Mouse (Mus musculus) liver, embryonic 15.5 days (tissue): ENCODE measurements around the gene Lamtor1. TPM values are rescaled to one million over a fixed set of nuclear protein-coding genes. Genes with fewer than 3 reads are reported as not detected.
A peak's percentile ranks its signal among the peaks of the same experiment; 100 is the strongest.
"Not testable (repeated sequence)": the region's sequence is repeated elsewhere in the genome, so short reads cannot be mapped to it uniquely, and the experiment has no call there.

Source experiments
- ATAC-seq: fragments of 200-750 bp; cut with Nextera tagmentation; 2 replicates; pipeline ENCODE4 v1.8.0; 2017; ENCODE audit warnings: moderate number of reproducible peaks, mild to moderate bottlenecking, moderate library complexity; ENCODE audit not compliant: insufficient read depth
- H3K27ac ChIP-seq: fragments of 300-500 bp; sonication (generic); replicated peaks from 2 replicates; pipeline ENCODE4 v1.5.1; 2015; ENCODE audit warnings: mild to moderate bottlenecking, inconsistent platforms
- H3K27me3 ChIP-seq: fragments of 300-500 bp; sonication (generic); 2 replicates; pipeline ENCODE4 v1.6.1; 2015; ENCODE audit warnings: mild to moderate bottlenecking, inconsistent platforms
- H3K36me3 ChIP-seq: fragments of 300-500 bp; sonication (generic); replicated peaks from 2 replicates; pipeline ENCODE4 v1.6.1; 2015; ENCODE audit warnings: moderate library complexity, mild to moderate bottlenecking, inconsistent platforms
- H3K4me1 ChIP-seq: fragments of 300-500 bp; sonication (generic); replicated peaks from 2 replicates; pipeline ENCODE4 v1.6.1; 2015; ENCODE audit warnings: inconsistent platforms
- H3K4me2 ChIP-seq: fragments of 300-500 bp; sonication (generic); 2 replicates; pipeline ENCODE4 v1.6.1; 2015; ENCODE audit warnings: moderate library complexity, mild to moderate bottlenecking, inconsistent platforms
- H3K4me3 ChIP-seq: fragments of 300-500 bp; sonication (generic); replicated peaks from 2 replicates; pipeline ENCODE4 v1.5.1; 2015; ENCODE audit warnings: mild to moderate bottlenecking, inconsistent platforms
- H3K9ac ChIP-seq: fragments of 300-500 bp; sonication (generic); 2 replicates; pipeline ENCODE4 v1.6.1; 2015; ENCODE audit warnings: moderate library complexity, mild to moderate bottlenecking, inconsistent platforms
- H3K9me3 ChIP-seq: fragments of 300-500 bp; sonication (generic); replicated peaks from 2 replicates; pipeline ENCODE4 v1.6.1; 2016; ENCODE audit warnings: inconsistent platforms
- WGBS: fragments of 180-500 bp; shearing (Covaris S2); methylation state at CpG from one replicate; pipeline ENCODE4 v1.1.7; 2015; ENCODE audit warnings: mixed read lengths; ENCODE audit not compliant: insufficient replicate concordance; 5-methylcytosine and 5-hydroxymethylcytosine counted together
- polyA plus RNA-seq: library from polyadenylated mRNA; unstranded; fragments of >200 nt; fragmentation: Nextera tagmentation; extraction: Ambion mirVana; gene quantifications from 2 replicates; pipeline ENCODE4 v1.2.1, GENCODE M21; 2015

Gene Lamtor1
- polyA plus RNA-seq, 1 experiment from 2014 or later, result 69.0 TPM

- H3K27me3 ChIP-seq, result no peaks in the 10 kb centered on the region
- H3K4me1 ChIP-seq, result peaks cover 37% of the 10 kb centered on the region
- 84% methylated on average over 10 of the region's 10 CpGs for WGBS
- H3K36me3 ChIP-seq, result peaks cover 21% of the 10 kb centered on the region
- H3K4me3 ChIP-seq, result no peak overlapping the region
- H3K27ac ChIP-seq, result no peak overlapping the region
- H3K9me3 ChIP-seq, result no peaks in the 10 kb centered on the region
- no peak for ATAC-seq
- no peak overlapping the region for H3K4me2 ChIP-seq
- no peak overlapping the region for H3K9ac ChIP-seq
Observed at GRCm38 (mm10) chr7:101901969-101902368, 3.7 kb upstream of the Lamtor1 start.

GRCm38 (mm10) chr7:101902846-101903245 is 2.9 kb upstream of the Lamtor1 start:
- Histone ChIP-seq H3K4me2 (no peak overlapping the region), H3K9me3 (no peaks in the 10 kb centered on the region), H3K27me3 (no peaks in the 10 kb centered on the region), H3K4me1 (peaks cover 36% of the 10 kb centered on the region), H3K27ac (no peak overlapping the region), H3K36me3 (peaks cover 20% of the 10 kb centered on the region), H3K9ac (no peak overlapping the region), H3K4me3 (no peak overlapping the region)
- no peak for ATAC-seq

- Histone ChIP-seq H3K4me1 (peaks cover 36% of the 10 kb centered on the region), H3K36me3 (peaks cover 24% of the 10 kb centered on the region), H3K4me3 (peak within 1 kb of the TSS; percentile 83), H3K9me3 (no peaks in the 10 kb centered on the region), H3K27me3 (no peaks in the 10 kb centered on the region), H3K9ac (peak within 1 kb of the TSS; percentile 89), H3K4me2 (peak within 1 kb of the TSS; percentile 86), H3K27ac (peak within 1 kb of the TSS; percentile 94)
- no peak for ATAC-seq
- 5% methylated on average over 11 of the region's 11 CpGs for WGBS
Observed at GRCm38 (mm10) chr7:101906287-101906681, 580 bp downstream of the Lamtor1 start, which contains the start of gene Tomt. Gene Tomt, minus strand, starts transcription at chr7:101906359.

GRCm38 (mm10) chr7:101906696-101907095 is 992 bp downstream of the Lamtor1 start:
- 25% methylated on average over 8 of the region's 8 CpGs for WGBS
- peak overlapping the region; percentile 83 for H3K4me3 ChIP-seq
- no peak for ATAC-seq
- peaks cover 36% of the 10 kb centered on the region for H3K4me1 ChIP-seq
- H3K27ac ChIP-seq, result peak overlapping the region; percentile 94
- peak overlapping the region; percentile 86 for H3K4me2 ChIP-seq
- H3K9ac ChIP-seq, result peak overlapping the region; percentile 89
- H3K9me3 ChIP-seq, result no peaks in the 10 kb centered on the region
- H3K36me3 ChIP-seq, result peaks cover 28% of the 10 kb centered on the region
- no peaks in the 10 kb centered on the region for H3K27me3 ChIP-seq

GRCm38 (mm10) chr7:101908367-101908766 is 2.7 kb downstream of the Lamtor1 start:
- 34% methylated on average over 4 of the region's 4 CpGs for WGBS
- no peak overlapping the region for H3K4me3 ChIP-seq
- H3K27ac ChIP-seq, result peak overlapping the region; percentile 42
- H3K27me3 ChIP-seq, result no peaks in the 10 kb centered on the region
- ATAC-seq, result no peak
- H3K4me1 ChIP-seq, result peaks cover 36% of the 10 kb centered on the region
- peak overlapping the region; percentile 35; the same call in 1 of the 2 replicates for H3K4me2 ChIP-seq
- no peak overlapping the region for H3K9ac ChIP-seq
- no peaks in the 10 kb centered on the region for H3K9me3 ChIP-seq
- H3K36me3 ChIP-seq, result peaks cover 38% of the 10 kb centered on the region

- no peak overlapping the region for H3K4me2 ChIP-seq
- H3K4me3 ChIP-seq, result no peak overlapping the region
- ATAC-seq, result no peak
- no peak overlapping the region for H3K27ac ChIP-seq
- no peak overlapping the region for H3K9ac ChIP-seq
- H3K9me3 ChIP-seq, result no peaks in the 10 kb centered on the region
- H3K27me3 ChIP-seq, result no peaks in the 10 kb centered on the region
- H3K4me1 ChIP-seq, result peaks cover 30% of the 10 kb centered on the region
- peaks cover 51% of the 10 kb centered on the region for H3K36me3 ChIP-seq
- WGBS, result 72% methylated on average over 4 of the region's 4 CpGs
Observed at GRCm38 (mm10) chr7:101910138-101910537, 4.4 kb downstream of the Lamtor1 start.

- Histone ChIP-seq H3K36me3 (peaks cover 51% of the 10 kb centered on the region), H3K9me3 (no peaks in the 10 kb centered on the region)
Observed at GRCm38 (mm10) chr7:101911982-101912381, 6.3 kb downstream of the Lamtor1 start.

GRCm38 (mm10) chr7:101918071-101918470 is 12.4 kb downstream of the Lamtor1 start:
- no peaks in the 10 kb centered on the region for H3K4me1 ChIP-seq
- peaks cover 16% of the 10 kb centered on the region for H3K36me3 ChIP-seq
- WGBS, result 16% methylated on average over 1 of the region's 1 CpGs
- H3K9ac ChIP-seq, result no peak overlapping the region
- H3K27ac ChIP-seq, result no peak overlapping the region
- H3K4me3 ChIP-seq, result no peak overlapping the region
- no peak for ATAC-seq
- H3K27me3 ChIP-seq, result no peaks in the 10 kb centered on the region
- H3K4me2 ChIP-seq, result no peak overlapping the region
- no peaks in the 10 kb centered on the region for H3K9me3 ChIP-seq

More at GRCm38 (mm10) chr7:101911982-101912381, 6.3 kb downstream of the Lamtor1 start:
- Histone ChIP-seq H3K27me3 (no peaks in the 10 kb centered on the region), H3K9ac (no peak overlapping the region), H3K4me2 (no peak overlapping the region), H3K4me3 (no peak overlapping the region), H3K4me1 (peaks cover 21% of the 10 kb centered on the region), H3K27ac (no peak overlapping the region)
- 61% methylated on average over 3 of the region's 3 CpGs for WGBS
- ATAC-seq, result no peak

GRCm38 (mm10) chr7:101925892-101926291 is 20.2 kb downstream of the Lamtor1 start:
- not testable (repeated sequence) for ATAC-seq, H3K9me3 ChIP-seq, H3K4me2 ChIP-seq, H3K4me3 ChIP-seq, H3K27me3 ChIP-seq, H3K4me1 ChIP-seq, H3K36me3 ChIP-seq, H3K9ac ChIP-seq, H3K27ac ChIP-seq

GRCm38 (mm10) chr7:101928093-101928492 is 22.4 kb downstream of the Lamtor1 start:
- 68% methylated on average over 3 of the region's 3 CpGs for WGBS
- ATAC-seq, result no peak
- Histone ChIP-seq H3K27me3 (no peaks in the 10 kb centered on the region), H3K4me2 (no peak overlapping the region), H3K4me3 (no peak overlapping the region), H3K27ac (no peak overlapping the region), H3K4me1 (peaks cover 14% of the 10 kb centered on the region), H3K9ac (no peak overlapping the region), H3K9me3 (no peaks in the 10 kb centered on the region), H3K36me3 (no peaks in the 10 kb centered on the region)

GRCm38 (mm10) chr7:101932551-101932950 is 26.8 kb downstream of the Lamtor1 start:
- Histone ChIP-seq H3K9ac (no peak overlapping the region), H3K4me1 (peaks cover 41% of the 10 kb centered on the region), H3K9me3 (no peaks in the 10 kb centered on the region), H3K27ac (0 out of 2 replicates have a peak overlapping the region, but pooled peaks have one; percentile 95), H3K4me3 (peak overlapping the region; percentile 94; the same call in 1 of the 2 replicates), H3K27me3 (no peaks in the 10 kb centered on the region), H3K4me2 (peak overlapping the region; percentile 84), H3K36me3 (peaks cover 14% of the 10 kb centered on the region)
- ATAC-seq, result no peak
- WGBS, result 68% methylated on average over 1 of the region's 1 CpGs

GRCm38 (mm10) chr7:101933300-101933699 is 27.6 kb downstream of the Lamtor1 start:
- Histone ChIP-seq H3K4me1 (peaks cover 45% of the 10 kb centered on the region), H3K36me3 (peaks cover 19% of the 10 kb centered on the region), H3K9me3 (no peaks in the 10 kb centered on the region), H3K4me2 (peak overlapping the region; percentile 84), H3K27me3 (no peaks in the 10 kb centered on the region), H3K27ac (peak overlapping the region; percentile 95), H3K4me3 (peak overlapping the region; percentile 94), H3K9ac (peak overlapping the region; percentile 91)
- WGBS, result 3% methylated on average over 15 of the region's 15 CpGs
- peak; percentile 45 for ATAC-seq
